Mouse (Mus musculus): ENCODE measurements at regions not wholly inside any gene's neighbourhood (a gene's known extent, or its start where the extent isn't known, plus 50 kb on each side); places are given as distances from the start of the nearest gene placed in this dataset.

- Histone ChIP-seq H3K4me1 (no peaks in the 10 kb centered on the region), H3K9ac (no peak overlapping the region), H3K4me2 (no peak overlapping the region), H3K4me3 (no peak overlapping the region), H3K27me3 (replicated peaks) (no peaks in the 10 kb centered on the region), H3K9me3 (no peaks in the 10 kb centered on the region), H3K27ac (no peak overlapping the region), H3K36me3 (replicated peaks) (no peaks in the 10 kb centered on the region)
- 60% methylated on average over 5 of the region's 5 CpGs for WGBS
- ATAC-seq (replicated peaks), result no peak
Observed at GRCm38 (mm10) chr9:12492890-12493618, 752.6 kb downstream of the Jrkl start.

DNA sequence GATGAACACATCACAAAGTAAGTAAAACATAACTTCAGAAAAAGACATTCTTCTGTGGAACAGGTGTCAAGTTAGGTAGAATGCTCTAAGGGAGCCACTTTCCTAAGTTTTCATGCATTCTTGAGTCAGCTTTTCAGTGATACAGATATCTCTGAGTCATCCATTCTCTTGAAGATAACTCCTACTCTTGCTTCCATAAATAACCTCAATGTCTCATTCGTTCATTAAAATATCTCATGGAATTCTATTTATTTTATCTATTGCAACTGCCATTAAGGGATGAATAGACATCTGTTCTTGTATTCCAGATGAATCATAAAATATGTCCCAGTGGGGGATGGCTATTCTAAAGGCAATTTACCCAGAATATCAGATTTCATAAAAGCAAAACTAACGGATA, 787.8 kb downstream of the Jrkl start:
- Histone ChIP-seq H3K9ac (no peak overlapping the region), H3K36me3 (replicated peaks) (no peaks in the 10 kb centered on the region), H3K4me3 (no peak overlapping the region), H3K27me3 (replicated peaks) (no peaks in the 10 kb centered on the region), H3K27ac (no peak overlapping the region), H3K4me2 (no peak overlapping the region), H3K9me3 (no peaks in the 10 kb centered on the region), H3K4me1 (no peaks in the 10 kb centered on the region)
- WGBS, result 88% methylated on average over 2 of the region's 2 CpGs
- no peak for ATAC-seq (replicated peaks)

GRCm38 (mm10) chr9:12456695-12457094, 788.9 kb downstream of the Jrkl start:
- no peak overlapping the region for H3K9ac ChIP-seq
- H3K4me2 ChIP-seq, result no peak overlapping the region
- no peaks in the 10 kb centered on the region for H3K36me3 ChIP-seq (replicated peaks)
- H3K4me1 ChIP-seq, result no peaks in the 10 kb centered on the region
- H3K27ac ChIP-seq, result no peak overlapping the region
- H3K27me3 ChIP-seq (replicated peaks), result no peaks in the 10 kb centered on the region
- no peak overlapping the region for H3K4me3 ChIP-seq
- H3K9me3 ChIP-seq, result no peaks in the 10 kb centered on the region
- no peak for ATAC-seq (replicated peaks)

- Histone ChIP-seq H3K27ac (no peak overlapping the region), H3K4me3 (no peak overlapping the region), H3K27me3 (replicated peaks) (no peaks in the 10 kb centered on the region), H3K9me3 (no peaks in the 10 kb centered on the region), H3K4me1 (no peaks in the 10 kb centered on the region), H3K9ac (no peak overlapping the region), H3K36me3 (replicated peaks) (no peaks in the 10 kb centered on the region), H3K4me2 (no peak overlapping the region)
- no peak for ATAC-seq (replicated peaks)
- 70% methylated on average over 3 of the region's 3 CpGs for WGBS
Observed at GRCm38 (mm10) chr9:12434171-12434570, 811.5 kb downstream of the Jrkl start.

DNA sequence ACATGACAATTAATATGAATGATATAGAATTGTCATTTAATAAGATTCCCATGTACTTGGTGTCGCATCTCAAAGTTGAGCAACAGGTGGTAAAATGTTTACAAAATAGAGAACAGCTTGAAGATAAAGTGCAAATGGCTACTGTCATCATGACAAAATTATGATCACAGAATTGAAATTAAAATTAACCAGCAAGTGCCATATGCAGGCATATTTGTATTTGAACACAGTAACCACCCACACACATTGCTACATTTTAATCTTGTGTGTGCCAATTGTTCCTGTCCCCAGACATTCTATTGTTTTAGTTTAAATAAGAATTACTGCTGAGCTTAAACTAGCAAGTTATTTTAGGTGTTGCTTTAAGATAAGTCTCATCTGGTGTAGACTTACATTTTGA, 823.7 kb downstream of the Jrkl start:
- no peak for ATAC-seq (replicated peaks)
- Histone ChIP-seq H3K27ac (no peak overlapping the region), H3K4me1 (no peaks in the 10 kb centered on the region), H3K9ac (no peak overlapping the region), H3K4me2 (no peak overlapping the region), H3K9me3 (no peaks in the 10 kb centered on the region), H3K36me3 (replicated peaks) (no peaks in the 10 kb centered on the region), H3K4me3 (no peak overlapping the region), H3K27me3 (replicated peaks) (no peaks in the 10 kb centered on the region)
- WGBS, result 96% methylated on average over 1 of the region's 1 CpGs

GRCm38 (mm10) chr9:12408500-12408899, 837.1 kb downstream of the Jrkl start:
- ATAC-seq (replicated peaks), result no peak
- Histone ChIP-seq H3K27ac (no peak overlapping the region), H3K4me3 (no peak overlapping the region), H3K4me1 (no peaks in the 10 kb centered on the region), H3K36me3 (replicated peaks) (no peaks in the 10 kb centered on the region), H3K4me2 (no peak overlapping the region), H3K9ac (no peak overlapping the region), H3K27me3 (replicated peaks) (no peaks in the 10 kb centered on the region), H3K9me3 (no peaks in the 10 kb centered on the region)
- 59% methylated on average over 2 of the region's 2 CpGs for WGBS

GRCm38 (mm10) chr9:12404185-12404584, 841.4 kb downstream of the Jrkl start:
- no peaks in the 10 kb centered on the region for H3K36me3 ChIP-seq (replicated peaks)
- no peaks in the 10 kb centered on the region for H3K9me3 ChIP-seq
- no peak overlapping the region for H3K27ac ChIP-seq
- no peaks in the 10 kb centered on the region for H3K4me1 ChIP-seq
- ATAC-seq (replicated peaks), result no peak
- H3K4me3 ChIP-seq, result no peak overlapping the region
- no peak overlapping the region for H3K4me2 ChIP-seq
- 69% methylated on average over 1 of the region's 1 CpGs for WGBS
- no peaks in the 10 kb centered on the region for H3K27me3 ChIP-seq (replicated peaks)
- no peak overlapping the region for H3K9ac ChIP-seq

DNA sequence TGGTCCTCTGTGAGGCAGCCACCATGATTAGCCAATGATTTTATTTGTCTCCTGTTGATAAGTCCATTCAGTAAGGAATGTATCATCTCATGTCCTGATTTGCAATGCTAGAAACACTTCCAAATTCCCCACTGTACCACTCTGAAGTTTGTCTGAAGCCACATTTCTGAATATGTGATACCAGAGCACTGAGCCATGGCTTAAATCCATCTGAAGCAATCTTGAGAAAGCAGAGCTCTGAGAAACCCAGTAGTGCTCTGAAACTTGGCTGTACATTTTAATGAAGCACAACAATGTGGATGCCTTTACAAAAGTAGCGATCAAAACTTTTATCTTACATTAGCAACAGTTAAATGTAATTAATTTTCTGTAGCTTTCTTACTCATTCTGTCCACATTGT, 850.0 kb downstream of the Jrkl start:
- Histone ChIP-seq H3K9ac (no peak overlapping the region), H3K36me3 (replicated peaks) (no peaks in the 10 kb centered on the region), H3K4me3 (no peak overlapping the region), H3K4me2 (no peak overlapping the region), H3K9me3 (no peaks in the 10 kb centered on the region), H3K4me1 (no peaks in the 10 kb centered on the region), H3K27ac (no peak overlapping the region), H3K27me3 (replicated peaks) (no peaks in the 10 kb centered on the region)
- 92% methylated on average over 1 of the region's 1 CpGs for WGBS
- no peak for ATAC-seq (replicated peaks)

DNA sequence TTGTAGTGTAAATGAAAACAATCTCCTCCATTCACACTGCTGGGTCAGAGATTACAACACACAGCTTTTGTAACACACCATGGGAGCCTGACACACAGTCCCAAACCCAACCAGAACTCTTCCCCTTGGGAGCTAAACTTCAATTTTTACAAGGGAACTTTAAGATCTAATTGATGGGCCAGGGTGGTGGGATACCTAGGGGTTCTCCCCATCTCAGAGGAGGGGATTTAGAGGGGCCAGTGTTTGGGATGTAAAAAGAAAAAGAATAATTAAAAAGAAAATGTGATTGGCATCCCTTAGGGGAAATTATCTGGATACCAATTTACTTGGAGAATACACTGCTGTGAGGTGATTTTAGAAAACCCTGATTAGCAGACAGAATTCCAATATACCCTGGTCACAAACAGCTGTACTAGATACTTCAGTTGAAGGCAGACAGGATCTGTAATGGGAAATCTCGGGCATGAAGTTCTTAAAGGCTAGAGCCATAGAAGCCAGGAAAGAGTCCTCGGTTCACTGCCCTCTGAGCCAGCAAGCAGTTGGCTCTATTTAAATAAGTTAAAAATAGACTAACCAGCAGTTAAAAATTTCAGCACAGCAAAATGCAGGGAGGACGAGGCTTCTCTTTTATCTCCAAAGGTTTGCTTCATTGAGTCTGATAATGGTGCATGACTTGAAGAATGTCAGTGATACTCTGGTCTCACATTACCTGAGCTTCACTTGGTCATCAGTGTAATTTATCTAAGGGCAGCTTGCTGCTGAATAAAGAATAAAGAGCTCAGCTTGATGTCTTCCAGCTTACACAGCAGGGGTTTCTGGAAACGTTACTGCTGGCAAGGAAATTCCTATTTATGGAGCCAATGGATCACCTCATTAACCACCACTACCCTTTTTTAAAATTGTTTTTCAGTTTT, 864.6 kb downstream of the Jrkl start:
- Histone ChIP-seq H3K36me3 (replicated peaks) (no peaks in the 10 kb centered on the region), H3K4me3 (no peak overlapping the region), H3K27ac (no peak overlapping the region), H3K4me1 (0 out of 2 replicates have a peak, but pooled peaks cover 4% of the 10 kb centered on the region), H3K27me3 (replicated peaks) (no peaks in the 10 kb centered on the region), H3K9me3 (no peaks in the 10 kb centered on the region), H3K4me2 (no peak overlapping the region), H3K9ac (no peak overlapping the region)
- 4% methylated on average over 4 of the region's 4 CpGs for WGBS
- 0 out of 2 replicates have a peak, but pooled peaks have one; percentile 27 for ATAC-seq (replicated peaks)

GRCm38 (mm10) chr9:12380029-12380428, 865.6 kb downstream of the Jrkl start:
- H3K4me3 ChIP-seq, result no peak overlapping the region
- no peak overlapping the region for H3K9ac ChIP-seq
- H3K27me3 ChIP-seq (replicated peaks), result no peaks in the 10 kb centered on the region
- H3K27ac ChIP-seq, result no peak overlapping the region
- H3K36me3 ChIP-seq (replicated peaks), result no peaks in the 10 kb centered on the region
- no peaks in the 10 kb centered on the region for H3K9me3 ChIP-seq
- no peak overlapping the region for H3K4me2 ChIP-seq
- H3K4me1 ChIP-seq, result 0 out of 2 replicates have a peak, but pooled peaks cover 4% of the 10 kb centered on the region
- no peak for ATAC-seq (replicated peaks)
- WGBS, result 74% methylated on average over 2 of the region's 2 CpGs

DNA sequence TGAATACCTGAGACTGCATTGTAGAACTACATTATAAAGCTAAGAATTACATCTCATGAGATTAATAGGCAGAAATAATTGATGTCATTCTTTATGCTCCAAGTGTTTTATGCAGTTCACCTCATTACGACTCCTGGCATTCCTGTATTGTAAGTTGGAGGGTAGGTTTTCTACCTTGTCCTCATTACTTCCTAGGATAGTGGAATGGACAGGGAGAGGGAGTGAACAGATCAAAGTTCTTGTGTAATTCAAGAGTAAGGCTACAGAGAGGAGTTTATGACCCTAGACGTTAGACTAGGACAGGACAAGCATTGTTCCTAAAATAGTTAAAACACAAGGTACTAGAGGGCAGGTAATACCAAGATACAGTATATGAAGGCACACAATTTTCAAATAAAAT, 901.3 kb downstream of the Jrkl start:
- no peak overlapping the region for H3K9ac ChIP-seq
- H3K4me2 ChIP-seq, result no peak overlapping the region
- H3K36me3 ChIP-seq (replicated peaks), result no peaks in the 10 kb centered on the region
- no peak for ATAC-seq (replicated peaks)
- H3K27me3 ChIP-seq (replicated peaks), result no peaks in the 10 kb centered on the region
- 80% methylated on average over 2 of the region's 2 CpGs for WGBS
- H3K4me1 ChIP-seq, result no peaks in the 10 kb centered on the region
- no peak overlapping the region for H3K27ac ChIP-seq
- no peaks in the 10 kb centered on the region for H3K9me3 ChIP-seq
- no peak overlapping the region for H3K4me3 ChIP-seq

DNA sequence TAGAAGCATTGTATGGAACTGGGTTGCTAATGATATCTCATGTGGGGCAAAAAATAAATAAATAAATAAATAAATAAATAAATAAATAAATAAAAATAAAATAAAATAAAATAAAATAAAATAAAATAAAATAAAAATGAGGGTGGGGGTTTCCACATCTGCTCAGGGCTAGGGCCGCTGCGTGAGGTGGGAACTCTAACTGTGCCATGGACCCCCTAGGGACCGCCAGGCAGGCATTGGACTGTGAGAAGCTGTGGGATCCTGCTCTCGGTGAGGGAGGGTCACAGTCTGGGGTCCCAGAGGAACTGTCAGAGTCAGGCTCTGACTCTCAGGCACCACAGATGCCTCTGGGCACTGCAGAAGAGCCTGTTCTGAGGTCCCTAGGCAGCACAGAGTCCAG, 904.2 kb downstream of the Jrkl start:
- Histone ChIP-seq H3K27ac (no peak overlapping the region), H3K9ac (no peak overlapping the region), H3K4me1 (no peaks in the 10 kb centered on the region), H3K4me3 (no peak overlapping the region), H3K9me3 (no peaks in the 10 kb centered on the region), H3K36me3 (replicated peaks) (no peaks in the 10 kb centered on the region), H3K27me3 (replicated peaks) (no peaks in the 10 kb centered on the region), H3K4me2 (no peak overlapping the region)
- ATAC-seq (replicated peaks), result 0 out of 2 replicates have a peak, but pooled peaks have one; percentile 39
- 88% methylated on average over 4 of the region's 4 CpGs for WGBS
